Mouse (Mus musculus) erythroblast, embryonic 14.5 days (primary cell): ENCODE measurements around the gene Rdh5.

ENCODE experiments used
- GATA1 ChIP-seq: IDR thresholded peaks from 2 replicates; pipeline ENCODE4 v1.6.1; 2012; ENCODE audit warnings: low read length, inconsistent platforms, mixed read lengths
- TAL1 ChIP-seq: IDR thresholded peaks from 3 replicates; pipeline ENCODE4 v1.6.1; 2012; ENCODE audit warnings: low read length, inconsistent platforms, mixed read lengths

DNA sequence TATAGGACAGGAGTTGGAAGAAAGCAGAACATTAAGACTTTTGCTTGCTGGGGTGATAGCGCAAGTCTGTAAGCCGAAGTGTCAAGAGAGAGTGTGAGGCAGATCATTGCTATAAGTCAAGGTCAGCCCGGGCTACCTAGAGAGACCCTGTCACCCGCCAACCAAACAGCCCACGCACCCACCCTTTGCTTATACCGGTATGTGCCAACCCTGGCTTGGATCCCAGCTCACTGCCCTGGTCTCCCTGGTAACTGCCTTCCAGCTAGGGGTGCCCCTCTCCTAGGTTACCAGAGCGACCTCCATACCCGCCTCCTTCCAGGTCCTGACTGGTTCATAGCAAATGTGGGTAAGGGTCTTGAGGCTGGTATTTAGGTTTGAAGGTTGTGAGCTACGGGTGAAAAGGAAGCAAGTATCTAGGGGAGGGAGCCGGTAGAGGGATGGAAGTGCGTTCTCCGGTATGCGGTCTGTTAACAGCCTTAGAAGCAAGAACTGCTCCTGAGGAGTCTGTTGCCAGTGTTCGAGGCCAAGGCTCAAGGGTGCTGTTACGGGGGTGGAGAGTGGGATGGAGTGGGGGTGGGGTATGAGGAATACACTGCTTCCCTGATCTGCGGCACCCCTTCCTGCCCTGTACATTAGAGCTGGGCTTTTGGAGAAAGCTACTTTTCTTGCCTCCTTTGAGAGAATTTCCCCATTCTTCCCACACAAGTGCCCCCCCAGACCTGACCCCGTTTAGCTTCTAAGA lies 26.6 kb downstream of the Rdh5 start:
- TF ChIP-seq GATA1: no peak
- no peak for TF ChIP-seq TAL1
